Mouse (Mus musculus): ENCODE data around the gene Krt33b. TPM values are rescaled to one million over a fixed set of nuclear protein-coding genes. Genes with fewer than 3 reads are reported as not detected.

Gene Krt33b
- not detected in 2 replicates for polyA plus RNA-seq (2016; fragmentation: Nextera tagmentation; extraction: Ambion mirVana)

- no peaks in the 10 kb centered on the region for H3K4me1 ChIP-seq
- H3K27ac ChIP-seq: no peak within 1 kb of the TSS
- H3K27me3 ChIP-seq (replicated peaks): no peaks in the 10 kb centered on the region
- H3K4me2 ChIP-seq: no peak within 1 kb of the TSS
- no peak for ATAC-seq
- H3K36me3 ChIP-seq: no peaks in the 10 kb centered on the region
- 73% methylated on average over 6 of the region's 6 CpGs for WGBS (ENCODE audit: insufficient replicate concordance)
- H3K9ac ChIP-seq: no peak within 1 kb of the TSS
- H3K4me3 ChIP-seq: no peak within 1 kb of the TSS
- no peaks in the 10 kb centered on the region for H3K9me3 ChIP-seq (replicated peaks)
These were observed at the start of gene Krt33b for GRCm38 (mm10) chr11:100029768-100030167. Krt33b (minus strand) TSS chr11:100029868.

- Histone ChIP-seq H3K27ac (no peak overlapping the region), H3K4me1 (no peaks in the 10 kb centered on the region), H3K4me2 (no peak overlapping the region), H3K9ac (no peak overlapping the region), H3K4me3 (no peak overlapping the region), H3K27me3 (replicated peaks) (no peaks in the 10 kb centered on the region), H3K9me3 (replicated peaks) (no peaks in the 10 kb centered on the region), H3K36me3 (no peaks in the 10 kb centered on the region)
- ATAC-seq: no peak
- WGBS (ENCODE audit: insufficient replicate concordance): 28% methylated on average over 1 of the region's 1 CpGs
These were observed 44.2 kb upstream of the Krt33b start for GRCm38 (mm10) chr11:100073873-100074272.

DNA sequence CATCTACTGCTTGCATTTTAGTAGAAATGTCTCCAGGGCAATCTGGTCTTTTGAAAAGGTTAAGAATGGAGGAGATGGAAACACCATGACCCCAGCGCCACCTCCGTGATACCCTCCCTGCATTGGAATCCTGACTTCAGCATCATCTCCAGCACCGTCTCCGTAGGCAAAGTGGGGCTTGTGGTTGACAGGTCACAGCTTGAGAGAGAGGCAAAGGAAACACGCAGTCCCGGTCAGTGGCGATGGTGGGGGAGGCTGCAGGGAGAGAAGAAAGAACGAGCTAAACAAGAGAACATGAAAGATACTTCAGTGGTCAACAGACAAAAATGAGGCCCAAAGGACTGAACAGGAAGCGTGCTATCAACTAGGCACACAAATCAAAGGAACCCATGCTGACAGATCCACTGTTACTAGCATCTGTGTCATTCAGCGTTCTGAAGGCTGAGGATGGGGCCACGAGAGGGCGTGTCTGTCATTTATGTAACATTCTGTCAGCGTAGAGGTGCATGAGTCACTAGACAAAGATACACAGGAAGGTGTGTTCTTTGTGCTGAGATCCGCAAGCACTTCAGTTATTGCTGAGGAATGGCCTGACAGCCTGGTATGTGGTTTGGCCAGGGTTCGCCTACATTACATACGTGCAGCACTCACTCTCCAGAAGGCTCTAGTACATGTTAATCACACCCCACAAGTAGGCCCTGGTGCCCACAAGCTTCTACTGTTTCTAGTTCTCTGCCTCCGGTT lies 37.8 kb upstream of the Krt33b start:
- Histone ChIP-seq H3K9me3 (replicated peaks) (no peaks in the 10 kb centered on the region), H3K27me3 (replicated peaks) (no peaks in the 10 kb centered on the region), H3K4me1 (no peaks in the 10 kb centered on the region), H3K4me3 (no peak overlapping the region), H3K9ac (no peak overlapping the region), H3K36me3 (no peaks in the 10 kb centered on the region), H3K4me2 (no peak overlapping the region), H3K27ac (no peak overlapping the region)
- no peak for ATAC-seq
- WGBS (ENCODE audit: insufficient replicate concordance): 75% methylated on average over 17 of the region's 17 CpGs

- H3K9ac ChIP-seq: no peak overlapping the region
- no peak for ATAC-seq
- H3K27ac ChIP-seq: no peak overlapping the region
- no peaks in the 10 kb centered on the region for H3K9me3 ChIP-seq (replicated peaks)
- no peaks in the 10 kb centered on the region for H3K4me1 ChIP-seq
- H3K4me3 ChIP-seq: no peak overlapping the region
- H3K4me2 ChIP-seq: no peak overlapping the region
- no peaks in the 10 kb centered on the region for H3K36me3 ChIP-seq
- 69% methylated on average over 12 of the region's 12 CpGs for WGBS (ENCODE audit: insufficient replicate concordance)
- H3K27me3 ChIP-seq (replicated peaks): no peaks in the 10 kb centered on the region
These were observed 36.8 kb upstream of the Krt33b start for GRCm38 (mm10) chr11:100066236-100067010.

DNA sequence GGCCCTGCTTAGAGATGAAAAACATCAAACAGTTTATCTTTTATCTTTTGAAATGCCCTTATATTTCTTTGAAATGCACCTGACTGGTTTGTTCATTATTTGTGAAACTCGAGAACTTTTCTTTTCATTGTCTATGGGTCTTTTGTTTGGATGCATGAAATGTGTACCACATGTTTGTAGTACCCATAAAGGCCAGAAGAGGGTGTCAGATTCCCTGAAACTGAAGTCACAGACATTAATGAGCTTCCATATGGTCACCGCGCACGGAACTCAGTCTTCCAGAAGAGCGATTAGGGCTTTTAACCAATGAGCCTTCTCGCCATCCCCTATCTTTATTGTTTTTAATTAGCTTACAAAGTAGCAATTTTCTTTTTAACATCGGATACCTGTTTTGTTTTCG lies 29.2 kb upstream of the Krt33b start:
- Histone ChIP-seq H3K4me3 (no peak overlapping the region), H3K27me3 (replicated peaks) (no peaks in the 10 kb centered on the region), H3K9me3 (replicated peaks) (no peaks in the 10 kb centered on the region), H3K4me1 (no peaks in the 10 kb centered on the region), H3K4me2 (no peak overlapping the region), H3K27ac (no peak overlapping the region), H3K36me3 (no peaks in the 10 kb centered on the region), H3K9ac (no peak overlapping the region)
- 67% methylated on average over 8 of the region's 8 CpGs for WGBS (ENCODE audit: insufficient replicate concordance)
- no peak for ATAC-seq

DNA sequence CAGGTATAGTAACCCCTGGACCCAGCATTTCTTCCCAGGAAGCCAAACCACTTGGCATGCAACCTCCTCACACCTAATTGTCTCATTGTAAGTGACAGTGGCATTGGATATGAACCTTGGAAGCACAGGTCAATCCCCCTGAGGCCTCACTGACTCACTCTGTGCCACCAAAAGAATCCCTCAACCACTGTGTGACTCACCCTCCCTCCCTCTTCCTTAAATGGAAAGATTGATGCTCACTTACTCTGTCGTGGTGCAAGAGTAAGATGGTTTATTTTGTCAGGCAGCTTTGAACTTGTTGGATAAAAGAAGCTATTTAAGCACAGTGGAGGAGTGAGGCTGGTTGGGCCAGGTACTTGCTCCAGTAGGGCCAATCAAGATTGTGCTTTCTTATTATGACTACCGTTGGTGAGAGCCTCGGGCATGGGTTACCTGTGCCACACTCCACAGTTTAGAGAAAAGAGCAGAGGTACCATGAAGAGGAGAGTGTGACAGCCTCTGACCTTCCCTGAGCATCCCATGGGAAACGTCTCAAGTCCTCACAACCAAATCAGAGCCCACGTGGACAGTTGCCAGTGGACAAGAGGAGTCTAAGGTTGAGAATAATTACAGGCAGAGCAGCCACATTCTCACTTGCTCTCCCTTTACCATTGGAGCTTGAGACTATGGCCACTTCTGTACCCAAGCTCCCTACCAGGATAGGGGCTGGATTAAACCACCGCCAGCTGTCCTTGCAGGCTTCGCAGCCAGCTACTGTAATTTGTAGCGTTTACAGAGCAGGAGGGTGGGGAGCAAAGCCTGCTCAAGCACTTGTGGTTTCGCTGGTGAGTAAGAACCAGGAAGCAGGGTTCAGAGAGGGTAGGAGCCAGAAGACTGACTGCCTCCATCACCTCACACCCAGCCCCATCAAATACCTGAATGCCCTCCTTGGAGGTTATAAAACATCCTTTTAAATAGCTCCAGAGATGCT lies 26.3 kb upstream of the Krt33b start:
- Histone ChIP-seq H3K27ac (no peak overlapping the region), H3K4me1 (no peaks in the 10 kb centered on the region), H3K27me3 (replicated peaks) (no peaks in the 10 kb centered on the region), H3K4me2 (no peak overlapping the region), H3K9me3 (replicated peaks) (no peaks in the 10 kb centered on the region), H3K9ac (no peak overlapping the region), H3K4me3 (no peak overlapping the region), H3K36me3 (no peaks in the 10 kb centered on the region)
- WGBS (ENCODE audit: insufficient replicate concordance): 53% methylated on average over 9 of the region's 9 CpGs
- ATAC-seq: no peak

DNA sequence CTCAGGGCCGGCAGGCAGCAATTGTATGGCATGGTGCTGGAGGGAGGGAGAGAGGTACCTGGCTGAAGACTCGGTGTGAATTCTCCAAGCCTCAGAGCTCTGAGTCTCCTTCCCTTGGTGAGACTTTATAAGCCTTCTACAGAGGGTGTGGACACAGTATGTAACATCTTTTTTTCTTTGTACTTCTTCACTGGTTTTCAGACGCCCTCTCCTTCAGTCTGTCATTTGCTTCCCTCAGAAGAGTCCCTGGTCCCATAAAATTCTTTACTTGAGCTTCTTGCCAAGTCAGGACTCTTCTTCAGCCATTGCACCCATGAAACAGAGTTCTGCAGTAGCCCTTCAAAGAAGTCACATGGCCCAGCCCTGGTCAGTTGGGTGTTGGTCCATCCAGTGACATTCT lies 20.8 kb upstream of the Krt33b start, which contains the start of gene Krt31:
Krt31 (minus strand) TSS at position 101 of the 400 bp plus-strand sequence.
- Histone ChIP-seq H3K4me3 (no peak within 1 kb of the TSS), H3K9me3 (replicated peaks) (no peaks in the 10 kb centered on the region), H3K27ac (no peak within 1 kb of the TSS), H3K27me3 (replicated peaks) (no peaks in the 10 kb centered on the region), H3K4me2 (no peak within 1 kb of the TSS), H3K36me3 (no peaks in the 10 kb centered on the region), H3K9ac (no peak within 1 kb of the TSS), H3K4me1 (no peaks in the 10 kb centered on the region)
- 59% methylated on average over 3 of the region's 3 CpGs for WGBS (ENCODE audit: insufficient replicate concordance)
- ATAC-seq: no peak

DNA sequence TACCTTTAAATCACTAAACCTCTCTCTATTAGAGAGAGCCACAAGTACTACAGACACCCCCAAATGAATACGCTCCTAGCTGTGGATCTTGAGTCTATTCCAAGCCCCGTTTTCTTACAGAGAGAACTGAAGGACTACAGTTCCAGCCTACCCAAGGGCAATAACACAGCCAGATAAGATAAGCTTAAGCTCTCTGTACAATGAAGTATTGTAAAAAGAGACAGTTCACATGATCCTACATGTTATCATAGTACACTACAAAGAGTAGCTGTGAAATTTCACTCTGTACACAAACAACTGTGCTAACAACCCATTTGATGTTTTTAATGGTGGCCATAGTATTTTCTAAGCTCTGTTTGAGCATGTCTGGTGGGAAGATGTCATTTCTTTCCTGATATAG lies 17.5 kb upstream of the Krt33b start:
- H3K36me3 ChIP-seq: no peaks in the 10 kb centered on the region
- no peak overlapping the region for H3K4me3 ChIP-seq
- WGBS (ENCODE audit: insufficient replicate concordance): 68% methylated on average over 2 of the region's 2 CpGs
- no peaks in the 10 kb centered on the region for H3K4me1 ChIP-seq
- no peak overlapping the region for H3K4me2 ChIP-seq
- no peak for ATAC-seq
- H3K27ac ChIP-seq: no peak overlapping the region
- H3K9me3 ChIP-seq (replicated peaks): no peaks in the 10 kb centered on the region
- H3K27me3 ChIP-seq (replicated peaks): no peaks in the 10 kb centered on the region
- H3K9ac ChIP-seq: no peak overlapping the region

DNA sequence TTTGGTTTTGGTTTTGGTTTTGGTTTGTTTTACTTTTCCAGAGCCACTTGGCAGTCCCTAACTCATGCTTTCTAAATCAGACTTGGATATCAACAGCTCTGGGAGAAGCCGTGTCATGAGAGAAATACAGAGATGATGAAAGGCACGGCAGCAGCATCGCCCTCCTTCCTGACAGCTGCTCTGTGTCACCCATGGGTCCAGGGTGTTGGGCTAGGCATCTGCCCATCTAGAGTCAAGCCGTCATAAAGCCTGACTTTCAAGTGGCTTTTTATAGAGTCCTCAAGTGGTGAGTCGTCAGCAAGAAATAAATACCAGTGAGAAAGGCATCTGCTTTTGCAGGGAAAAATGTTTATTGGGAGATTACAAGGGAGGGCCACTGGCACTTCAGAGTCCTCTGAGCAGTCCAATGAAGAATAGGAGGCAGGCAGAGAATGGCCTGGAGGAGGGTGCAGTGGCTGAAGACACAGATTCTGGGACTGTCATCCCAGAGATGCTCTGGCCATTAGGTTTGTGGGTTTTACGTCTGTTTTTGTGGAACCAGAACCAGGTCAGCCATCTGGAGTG lies 16.7 kb upstream of the Krt33b start:
- no peak overlapping the region for H3K27ac ChIP-seq
- 79% methylated on average over 6 of the region's 6 CpGs for WGBS (ENCODE audit: insufficient replicate concordance)
- H3K36me3 ChIP-seq: no peaks in the 10 kb centered on the region
- H3K4me1 ChIP-seq: no peaks in the 10 kb centered on the region
- no peaks in the 10 kb centered on the region for H3K9me3 ChIP-seq (replicated peaks)
- ATAC-seq: no peak
- H3K9ac ChIP-seq: no peak overlapping the region
- H3K4me2 ChIP-seq: no peak overlapping the region
- H3K27me3 ChIP-seq (replicated peaks): no peaks in the 10 kb centered on the region
- no peak overlapping the region for H3K4me3 ChIP-seq

GRCm38 (mm10) chr11:100041454-100041853 lies 11.8 kb upstream of the Krt33b start, which contains the start of gene Krt34:
Krt34 (minus strand) TSS chr11:100041554.
- Histone ChIP-seq H3K4me3 (no peak within 1 kb of the TSS), H3K4me1 (no peaks in the 10 kb centered on the region), H3K27ac (no peak within 1 kb of the TSS), H3K4me2 (no peak within 1 kb of the TSS), H3K9ac (no peak within 1 kb of the TSS), H3K27me3 (replicated peaks) (no peaks in the 10 kb centered on the region), H3K9me3 (replicated peaks) (no peaks in the 10 kb centered on the region), H3K36me3 (no peaks in the 10 kb centered on the region)
- WGBS (ENCODE audit: insufficient replicate concordance): 72% methylated on average over 6 of the region's 6 CpGs
- no peak for ATAC-seq

GRCm38 (mm10) chr11:100021438-100021837 lies 8.2 kb downstream of the Krt33b start:
- H3K4me1 ChIP-seq: no peaks in the 10 kb centered on the region
- no peak overlapping the region for H3K4me3 ChIP-seq
- H3K27me3 ChIP-seq (replicated peaks): no peaks in the 10 kb centered on the region
- H3K36me3 ChIP-seq: no peaks in the 10 kb centered on the region
- no peak overlapping the region for H3K9ac ChIP-seq
- H3K27ac ChIP-seq: no peak overlapping the region
- H3K4me2 ChIP-seq: no peak overlapping the region
- no peak for ATAC-seq
- no peaks in the 10 kb centered on the region for H3K9me3 ChIP-seq (replicated peaks)
- 70% methylated on average over 5 of the region's 5 CpGs for WGBS (ENCODE audit: insufficient replicate concordance)
